Mouse (Mus musculus): ENCODE measurements around the gene Zfand5.
"Not testable (repeated sequence)": the region's sequence is repeated elsewhere in the genome, so short reads cannot be mapped to it uniquely, and the experiment has no call there.

Gene Zfand5

DNA sequence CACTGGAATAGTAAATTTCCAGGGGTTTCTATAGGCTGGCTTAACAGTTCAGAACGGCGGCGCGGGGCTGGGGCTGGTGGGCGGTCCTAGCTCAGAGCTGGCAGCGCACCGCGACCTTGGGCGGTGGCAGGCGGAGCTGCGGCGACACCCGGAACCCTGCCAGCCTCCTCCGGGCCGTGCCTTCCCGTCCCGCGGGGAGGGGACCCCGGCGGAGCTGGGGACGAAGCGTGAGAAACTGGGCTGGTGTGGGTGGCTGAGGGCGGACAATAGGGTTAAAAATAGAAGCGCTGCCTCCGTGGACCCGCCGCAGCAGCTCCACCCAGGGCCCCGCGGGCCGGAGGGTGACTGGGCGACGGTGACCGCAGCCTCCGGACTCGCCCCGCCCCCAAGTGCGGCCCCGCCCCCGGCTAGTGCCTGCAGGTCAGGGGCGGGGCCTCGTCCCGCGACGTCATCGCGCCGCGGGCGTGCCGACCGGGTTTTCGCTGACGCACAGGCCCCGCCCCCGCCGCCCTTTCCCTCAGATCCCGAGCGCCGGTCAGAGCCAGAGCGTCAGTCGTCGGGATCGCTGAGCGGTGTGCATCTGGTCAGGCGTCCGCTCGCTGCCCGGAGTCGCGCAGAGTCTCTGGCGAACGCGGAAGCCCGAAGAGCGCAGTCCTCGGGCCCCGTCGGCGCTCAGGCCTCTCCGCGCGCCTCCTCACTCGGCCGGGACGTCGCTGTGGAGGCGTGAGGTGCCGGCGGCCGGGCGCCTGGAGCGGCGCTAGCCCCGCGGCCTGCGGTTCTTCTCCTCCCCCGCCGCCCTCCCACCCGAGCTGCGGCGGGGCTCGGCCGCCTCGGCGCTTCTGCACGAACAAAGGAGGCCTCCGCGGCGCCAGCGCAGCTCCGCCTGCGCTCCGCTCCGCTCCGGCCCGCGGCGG is at the start of gene Zfand5:
Gene Zfand5 (plus strand): TSS at position 538 of the 914 bp plus-strand sequence.
- peak; percentile 100 for DNase-seq

DNA sequence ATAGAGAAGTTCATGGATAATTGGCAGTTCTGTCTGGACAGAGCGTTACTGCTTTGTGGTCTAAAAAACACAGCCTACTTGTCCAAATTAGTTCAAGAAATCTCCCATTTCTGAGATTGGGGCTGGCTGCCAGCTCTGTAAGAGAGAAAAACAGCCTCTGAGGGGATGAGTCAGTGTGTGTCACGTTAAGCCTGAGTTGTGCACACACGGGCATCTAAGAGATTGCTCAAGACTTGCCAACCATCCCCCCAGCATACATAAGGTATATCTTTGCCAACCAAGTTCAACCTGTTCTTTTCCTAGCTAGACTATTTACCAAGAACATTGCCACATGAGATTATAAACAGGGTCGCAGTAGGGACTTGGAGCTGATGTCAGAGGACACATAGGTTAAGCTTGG is 44.9 kb upstream of the Zfand5 start:
- peak; percentile 47 to 48 for DNase-seq

- DNase-seq: no peak
Observed at GRCm38 (mm10) chr19:21227754-21228153, 44.3 kb upstream of the Zfand5 start.

DNA sequence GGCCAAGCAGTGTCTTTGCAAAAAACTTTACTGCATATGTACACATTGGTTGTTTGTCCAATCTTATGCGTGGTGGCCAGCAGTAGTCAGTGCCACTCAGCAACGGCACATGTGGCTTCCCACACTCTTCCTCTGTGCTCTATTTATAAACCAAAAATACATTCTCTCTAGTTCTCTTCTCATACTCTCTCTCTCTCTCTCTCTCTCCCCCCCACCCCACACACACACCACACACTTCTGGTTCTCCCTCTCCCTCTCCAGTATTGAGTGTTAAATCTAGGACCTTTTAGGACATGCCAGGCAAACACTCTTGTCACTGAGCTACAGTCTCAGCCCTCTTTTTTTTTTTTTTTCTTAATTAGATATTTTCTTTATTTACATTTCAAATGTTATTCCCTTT is 23.3 kb upstream of the Zfand5 start:
- DNase-seq: not testable (repeated sequence)

DNA sequence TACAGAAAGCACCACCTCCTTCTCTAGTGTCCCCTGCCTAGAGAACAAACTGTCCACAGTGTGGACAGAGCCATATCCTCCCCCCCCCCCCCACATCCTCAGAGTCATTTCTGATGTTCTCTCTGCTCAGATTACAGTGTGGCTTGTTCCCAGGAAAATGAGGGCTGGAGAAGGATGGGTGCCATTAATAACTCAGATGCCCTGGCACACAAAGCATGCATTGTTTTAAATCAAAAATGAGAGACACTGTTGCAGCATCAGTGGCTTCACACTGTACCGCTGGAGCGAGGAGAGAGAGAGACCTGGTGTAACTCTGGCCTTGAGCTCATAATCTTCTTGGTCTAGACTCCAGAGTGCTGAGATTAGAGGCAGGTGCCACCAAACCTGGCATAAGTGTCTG is 18.2 kb upstream of the Zfand5 start:
- DNase-seq: no peak

DNA sequence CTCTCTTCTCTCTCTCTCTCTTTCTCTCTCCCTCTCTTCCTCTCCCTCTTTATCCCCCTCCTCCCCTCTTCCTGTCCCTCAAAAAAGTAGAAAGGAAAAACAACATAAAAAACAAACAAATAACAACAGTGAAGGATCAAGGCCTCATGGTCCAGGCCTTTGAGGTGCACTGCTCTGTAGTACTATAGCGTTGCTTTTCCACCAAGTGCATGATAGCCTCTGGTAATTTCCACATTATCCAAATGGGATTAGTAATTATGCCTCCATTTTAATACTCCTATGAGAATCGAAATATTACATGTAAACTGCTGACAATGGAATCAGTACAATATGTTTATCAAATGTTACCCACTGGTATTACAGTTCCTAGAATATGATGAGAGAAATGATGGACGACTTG is 16.2 kb upstream of the Zfand5 start:
- DNase-seq: no peak

DNA sequence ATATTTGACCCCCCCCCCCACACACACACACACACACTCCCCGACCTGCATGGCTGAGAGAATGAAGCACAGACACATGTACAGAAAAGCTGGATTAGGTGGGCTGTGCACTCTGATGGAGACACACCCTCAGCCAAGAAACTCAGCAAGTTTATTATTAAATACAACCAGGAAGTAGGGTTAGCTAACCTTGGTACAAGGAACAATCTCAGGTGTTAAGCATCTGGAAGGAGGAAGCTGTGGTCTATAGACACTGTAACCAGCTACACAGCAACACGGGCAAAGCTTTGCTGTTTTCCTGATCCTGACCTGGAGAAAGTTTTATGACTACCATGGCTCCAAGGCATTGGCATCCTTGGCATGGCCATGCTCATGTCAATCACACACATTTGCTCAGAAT is 12.6 kb upstream of the Zfand5 start:
- no peak for DNase-seq

DNA sequence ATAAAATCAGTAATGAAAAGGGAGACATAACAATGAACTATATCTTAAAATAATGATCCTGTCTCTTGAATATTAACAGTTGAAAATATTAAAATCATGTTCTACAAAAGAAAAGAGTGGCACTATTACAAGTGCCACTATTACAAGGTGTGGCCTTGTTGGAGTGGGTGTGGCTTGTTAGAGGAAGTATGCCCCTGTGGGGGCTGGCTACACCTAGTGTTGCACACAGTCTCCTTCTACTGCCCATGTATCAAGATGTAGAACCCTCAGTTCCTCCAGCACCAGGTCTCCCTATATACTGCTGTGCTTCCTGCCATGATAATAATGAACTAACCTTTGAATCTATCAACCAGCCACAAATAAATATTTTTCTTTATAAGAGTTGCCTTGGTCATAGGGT is 11.8 kb upstream of the Zfand5 start:
- no peak for DNase-seq

- DNase-seq: peak; percentile 60 to 71
Observed at GRCm38 (mm10) chr19:21271186-21271585, 892 bp upstream of the Zfand5 start.

- peak in 1 of 2 experiments; percentile 85 for DNase-seq
Observed at GRCm38 (mm10) chr19:21272655-21273284, 692 bp downstream of the Zfand5 start.

GRCm38 (mm10) chr19:21273440-21273839 is 1.4 kb downstream of the Zfand5 start:
- DNase-seq: peak in 1 of 2 experiments; percentile 31

- peak; percentile 74 to 76 for DNase-seq
Observed at GRCm38 (mm10) chr19:21274181-21274591, 2.1 kb downstream of the Zfand5 start.

DNA sequence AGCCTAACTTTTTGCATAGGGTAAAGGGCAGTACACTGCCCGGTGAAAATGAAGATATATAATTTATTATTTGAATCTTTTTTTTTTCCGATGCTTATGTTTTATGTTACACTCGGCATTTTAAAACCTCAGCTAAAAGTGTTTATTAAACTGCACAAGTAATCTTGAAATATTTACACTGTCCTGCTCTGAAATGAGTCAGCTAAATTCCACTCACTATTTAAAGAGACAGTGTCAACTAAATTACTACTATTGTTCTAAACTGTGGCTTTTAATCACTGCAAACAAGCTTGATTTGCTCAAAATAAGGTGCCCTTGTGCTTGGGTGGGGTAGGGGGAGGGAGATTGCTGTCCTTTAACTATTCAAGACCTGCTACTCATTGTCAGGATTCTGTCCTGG is 2.6 kb downstream of the Zfand5 start:
- DNase-seq: no peak

- peak in 1 of 2 experiments; percentile 18 for DNase-seq
Observed at GRCm38 (mm10) chr19:21276317-21276716, 4.2 kb downstream of the Zfand5 start.

GRCm38 (mm10) chr19:21286421-21287097 is 14.5 kb downstream of the Zfand5 start:
- DNase-seq: no peak

DNA sequence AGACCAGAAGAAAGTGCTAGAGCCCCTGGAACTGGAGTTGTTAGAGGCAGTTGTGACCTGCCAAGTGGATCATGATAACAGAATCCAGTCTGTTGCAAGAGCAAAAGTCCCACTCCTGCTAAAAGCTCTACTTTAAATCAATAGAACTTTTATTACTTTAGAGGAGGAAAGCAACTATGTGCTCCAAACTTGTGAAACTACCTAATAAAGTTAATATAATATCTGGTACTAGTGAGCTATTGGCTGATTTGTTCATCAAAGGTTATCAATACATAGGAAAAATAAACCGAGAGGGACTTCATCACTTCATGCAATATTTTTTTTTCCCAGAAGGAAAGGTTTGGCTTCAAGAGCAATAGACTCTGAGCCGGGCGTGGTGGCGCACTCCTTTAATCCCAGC is 25.3 kb downstream of the Zfand5 start:
- DNase-seq: no peak

DNA sequence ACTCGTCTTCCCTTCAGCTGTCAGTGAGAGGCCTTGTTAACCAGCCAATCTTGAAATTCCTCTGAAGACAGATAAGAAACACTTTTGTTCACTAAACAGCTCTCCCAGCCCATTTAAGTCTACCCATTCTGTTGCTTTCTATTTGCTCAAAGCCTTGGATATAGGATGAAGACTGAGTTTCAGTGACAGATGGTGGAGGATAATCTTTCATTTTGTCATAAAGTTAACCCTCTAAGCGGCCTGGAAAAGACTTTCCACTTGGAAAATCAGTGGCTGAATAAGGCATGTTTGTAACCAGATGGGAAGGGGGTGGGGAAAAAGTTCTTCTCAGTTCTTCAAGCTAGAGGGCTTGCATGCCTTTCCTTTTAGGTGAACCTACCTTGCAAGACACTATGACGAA is 29.7 kb downstream of the Zfand5 start:
- peak; percentile 10 to 38 for DNase-seq

DNA sequence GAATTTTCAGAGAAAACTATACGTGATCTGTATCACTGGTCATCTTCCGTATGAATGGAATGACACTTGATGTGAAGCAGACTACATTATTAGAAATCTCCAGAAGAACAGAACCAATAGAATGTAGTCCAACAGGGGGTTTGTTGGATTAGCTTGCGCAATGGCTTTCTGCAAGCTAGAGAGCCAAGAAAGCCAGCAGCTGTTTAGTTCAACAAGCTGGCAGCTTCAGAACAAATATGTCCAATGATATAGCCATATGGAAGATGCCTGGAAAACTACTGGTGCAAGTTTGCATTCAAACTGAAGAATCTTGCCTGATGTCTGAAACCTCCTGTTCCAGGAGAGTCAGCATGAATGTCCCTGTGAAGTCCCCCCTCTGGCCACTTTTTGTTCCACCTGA is 35.7 kb downstream of the Zfand5 start:
- DNase-seq: no peak

DNA sequence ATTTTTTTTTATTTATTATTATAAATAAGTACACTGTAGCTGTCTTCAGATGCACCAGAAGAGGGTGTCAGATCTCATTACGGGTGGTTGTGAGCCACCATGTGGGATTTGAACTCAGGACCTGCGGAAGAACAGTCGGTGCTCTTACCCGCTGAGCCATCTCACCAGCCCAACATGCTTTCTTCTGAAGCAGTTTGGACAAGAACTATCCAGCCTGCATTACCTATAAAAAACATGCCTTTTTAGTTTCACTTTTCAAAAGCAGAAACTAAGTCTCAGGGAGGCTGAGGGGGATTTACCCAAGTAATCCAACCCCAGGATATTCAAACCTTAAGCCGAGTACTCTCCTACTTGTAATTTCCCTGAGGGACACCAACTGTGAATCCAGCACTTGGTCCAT is 38.3 kb downstream of the Zfand5 start:
- not testable (repeated sequence) for DNase-seq

DNA sequence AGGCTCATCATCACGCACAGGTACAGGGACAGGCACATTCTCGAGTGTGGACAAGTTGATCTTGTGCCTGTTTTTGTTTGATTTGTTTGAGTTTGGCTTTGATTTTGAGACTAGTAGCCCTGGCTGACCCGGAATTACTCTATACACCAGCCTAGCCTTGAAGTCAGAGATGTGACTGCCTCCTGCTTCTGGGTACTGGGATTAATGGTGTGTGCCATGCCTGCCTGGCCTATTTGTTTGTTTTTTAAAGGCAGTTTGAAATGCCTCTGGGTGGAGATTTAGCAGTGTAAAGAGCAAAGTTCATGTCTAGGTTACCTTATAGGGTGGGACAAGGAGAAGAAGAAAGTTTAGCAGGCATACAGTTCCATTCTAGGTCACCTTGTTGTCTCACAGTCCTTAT is 43.6 kb downstream of the Zfand5 start:
- no peak for DNase-seq

- DNase-seq: no peak
Observed at GRCm38 (mm10) chr19:21319618-21320017, 47.5 kb downstream of the Zfand5 start.

- DNase-seq: no peak
Observed at GRCm38 (mm10) chr19:21325333-21325732, 53.3 kb downstream of the Zfand5 start.

DNA sequence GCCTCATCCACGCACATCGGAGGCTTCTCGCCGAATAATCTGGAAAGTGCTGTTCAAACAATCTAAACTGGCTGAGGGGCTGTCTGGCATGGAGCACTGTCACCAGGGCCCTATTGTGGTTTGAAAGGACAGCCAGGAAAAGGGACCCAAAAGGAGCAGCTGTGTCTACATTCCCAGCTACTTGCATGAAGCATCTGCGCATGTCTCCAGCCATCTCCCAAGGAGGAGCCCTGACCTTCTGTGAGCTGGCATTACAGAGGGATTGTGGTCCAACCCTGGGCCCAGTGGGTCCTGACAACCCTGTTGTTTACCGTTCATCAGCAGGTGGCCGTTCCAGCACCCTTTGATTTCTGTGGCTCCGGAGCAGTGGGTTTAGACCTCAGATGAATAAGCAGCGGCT is 56.9 kb downstream of the Zfand5 start:
- DNase-seq: peak; percentile 34 to 51

GRCm38 (mm10) chr19:21329770-21330169 is 57.7 kb downstream of the Zfand5 start:
- peak; percentile 80 to 85 for DNase-seq
